Mouse (Mus musculus) neural tube, embryonic 11.5 days (tissue): Measurements from ENCODE around the gene Flvcr1. TPM values are rescaled to one million over a fixed set of nuclear protein-coding genes. Genes with fewer than 3 reads are reported as not detected.

Experiments used
- ATAC-seq: fragments of 200-750 bp; cut with Nextera tagmentation; 2 replicates; pipeline ENCODE4 v1.8.0; 2017; ENCODE audit warnings: moderate number of reproducible peaks, mild to moderate bottlenecking, moderate TSS enrichment, moderate library complexity; ENCODE audit not compliant: insufficient read depth, low FRiP score, low TSS enrichment
- DNase-seq: peaks from one replicate; pipeline ENCODE4 v3.0.0-alpha.2; 2015; ENCODE audit warnings: low spot score
- H3K27ac ChIP-seq: fragments of 300-500 bp; sonication (generic); 2 replicates; pipeline ENCODE4 v1.5.1; 2014; ENCODE audit warnings: low read depth, mild to moderate bottlenecking, low read length
- H3K27me3 ChIP-seq: fragments of 300-500 bp; sonication (generic); 2 replicates; pipeline ENCODE4 v1.6.1; 2014; ENCODE audit warnings: mild to moderate bottlenecking, low read length, mixed read lengths; ENCODE audit not compliant: control insufficient read depth, insufficient read depth
- H3K36me3 ChIP-seq: fragments of 300-500 bp; sonication (generic); 2 replicates; pipeline ENCODE4 v1.6.1; 2014; ENCODE audit warnings: mild to moderate bottlenecking, low read length, moderate library complexity, mixed read lengths; ENCODE audit not compliant: control insufficient read depth, insufficient read depth
- H3K4me1 ChIP-seq: fragments of 300-500 bp; sonication (generic); 2 replicates; pipeline ENCODE4 v1.6.1; 2014; ENCODE audit warnings: low read length, mixed read lengths; ENCODE audit not compliant: control insufficient read depth, insufficient read depth
- H3K4me2 ChIP-seq: fragments of 300-500 bp; sonication (generic); 2 replicates; pipeline ENCODE4 v1.6.1; 2014; ENCODE audit warnings: low read depth, mild to moderate bottlenecking, moderate library complexity
- H3K4me3 ChIP-seq: fragments of 300-500 bp; sonication (generic); 2 replicates; pipeline ENCODE4 v1.5.1; 2014; ENCODE audit warnings: low read depth, low read length
- H3K9ac ChIP-seq: fragments of 300-500 bp; sonication (generic); 2 replicates; pipeline ENCODE4 v1.6.1; 2014; ENCODE audit warnings: mild to moderate bottlenecking, low read length
- H3K9me3 ChIP-seq: fragments of 300-500 bp; sonication (generic); 2 replicates; pipeline ENCODE4 v1.6.1; 2016; ENCODE audit warnings: low read length; ENCODE audit not compliant: control insufficient read depth
- WGBS: fragments of 180-500 bp; shearing (Covaris S2); extraction: QIAGEN DNeasy Blood & Tissue Kit; methylation state at CpG from one replicate; pipeline ENCODE4 v1.1.7; 2014; 5-methylcytosine and 5-hydroxymethylcytosine counted together
- polyA plus RNA-seq: library from polyadenylated mRNA; unstranded; fragments of >200 nt; fragmentation: Nextera tagmentation; extraction: Ambion mirVana; gene quantifications from 2 replicates; pipeline ENCODE4 v1.2.1, GENCODE M21; 2014

The Flvcr1 gene
- polyA plus RNA-seq, result 10.7 and 11.2 TPM in 2 replicates

DNA sequence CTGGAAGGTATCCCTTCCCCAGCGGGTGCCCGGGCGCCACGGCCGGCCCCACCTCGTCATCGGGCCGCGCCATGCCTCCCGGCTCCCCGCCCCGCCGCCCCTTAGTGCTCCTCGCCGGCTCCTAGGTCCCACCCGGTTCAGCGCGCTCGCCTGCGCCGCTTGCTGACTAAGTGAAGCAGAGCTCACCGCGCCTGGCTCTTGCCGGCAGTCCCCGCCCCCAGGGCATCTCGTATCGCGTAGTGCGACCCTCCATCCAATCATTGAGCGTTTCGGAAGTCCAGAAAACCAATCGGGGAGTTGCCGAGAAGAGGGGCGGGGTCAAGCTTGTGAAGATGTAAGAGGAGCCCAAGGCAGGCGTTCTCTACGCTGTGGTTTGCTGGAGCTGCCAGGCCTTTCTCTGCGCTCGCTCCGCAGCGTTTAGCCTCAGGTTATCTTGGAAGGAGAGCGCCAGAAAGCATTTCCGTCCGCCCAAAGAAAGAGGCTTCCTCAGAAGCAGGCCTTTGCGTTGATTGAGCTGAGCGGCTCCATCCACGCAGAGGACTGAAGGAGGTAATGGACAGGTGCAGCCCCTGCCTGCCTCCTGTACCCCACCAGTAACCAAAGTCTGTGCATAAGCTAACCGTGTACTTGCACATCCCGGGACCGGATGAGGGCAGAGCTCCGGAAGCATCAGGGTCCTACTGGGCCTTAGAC, at the start of gene Flvcr1:
Gene Flvcr1 (minus strand): TSS at position 138 of the 693 bp plus-strand sequence.
- Histone ChIP-seq H3K9me3 (no peaks in the 10 kb centered on the region), H3K4me2 (peak within 1 kb of the TSS; percentile 98), H3K9ac (peak within 1 kb of the TSS; percentile 89), H3K4me1 (peaks cover 4% of the 10 kb centered on the region; the same call in 1 of the 2 replicates), H3K4me3 (peak within 1 kb of the TSS; percentile 74), H3K27me3 (no peaks in the 10 kb centered on the region), H3K27ac (peak within 1 kb of the TSS; percentile 93), H3K36me3 (no peaks in the 10 kb centered on the region)
- WGBS, result under 1% methylated on average over 50 of the region's 50 CpGs
- ATAC-seq (peak; percentile 99), DNase-seq (peak; percentile 99)

DNA sequence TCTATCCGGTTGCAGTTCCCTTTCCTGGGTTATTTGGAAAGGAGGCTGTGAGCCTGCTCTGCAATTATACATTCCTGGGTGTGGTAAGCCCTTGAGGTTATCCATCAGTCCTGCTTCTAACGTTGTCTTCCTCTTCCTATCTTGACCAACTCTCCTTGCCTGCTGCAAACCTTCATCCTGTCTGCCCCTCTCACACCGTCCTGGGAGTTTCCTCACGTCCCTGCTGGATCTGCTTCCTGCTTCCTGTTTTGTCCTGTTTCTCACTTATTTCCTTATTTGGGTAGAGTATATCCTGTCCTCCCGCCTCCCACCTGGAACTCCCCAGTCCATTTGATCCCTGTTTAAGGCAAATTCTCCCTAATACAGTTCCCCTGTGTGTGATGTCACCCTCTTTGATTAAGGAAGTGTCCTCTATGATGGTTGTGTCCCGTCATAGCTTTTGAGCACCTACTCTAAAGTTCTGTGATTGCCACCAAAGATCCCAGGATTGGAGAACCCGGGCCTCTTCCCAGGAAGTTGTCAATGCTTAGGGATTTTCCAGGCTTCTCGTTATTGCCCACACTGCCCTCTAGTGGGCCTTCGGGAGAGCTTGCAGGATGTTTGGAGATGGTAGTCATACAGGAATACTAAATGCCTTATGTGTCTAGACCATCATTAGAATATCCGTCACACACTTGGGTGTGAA, 49.4 kb upstream of the Flvcr1 start:
- H3K36me3 ChIP-seq, result peaks cover 12% of the 10 kb centered on the region
- no peak for ATAC-seq

DNA sequence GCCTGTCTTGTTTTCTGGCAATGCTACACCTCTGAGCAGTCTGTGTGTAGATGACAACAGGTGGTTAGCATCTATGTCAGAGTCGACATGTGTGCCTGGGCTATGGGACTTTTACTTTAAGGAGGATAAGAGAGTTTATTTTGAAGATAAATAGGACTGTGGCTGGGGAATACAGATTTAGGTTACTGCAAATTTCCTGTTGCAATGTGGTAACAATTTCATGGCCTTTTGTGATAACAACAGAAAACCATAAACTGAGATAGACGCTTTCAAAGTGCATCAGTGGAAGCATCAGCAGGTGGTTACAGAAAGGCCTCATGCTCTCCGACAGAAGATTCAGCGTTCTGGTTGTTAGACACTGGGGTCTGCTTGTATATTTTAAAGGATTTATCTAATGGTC, 47.5 kb upstream of the Flvcr1 start:
- WGBS, result 85% methylated on average over 4 of the region's 4 CpGs

More for the DNA sequence above, 49.4 kb upstream of the Flvcr1 start:
- 68% methylated on average over 10 of the region's 10 CpGs for WGBS
- no peak overlapping the region for H3K4me3 ChIP-seq
- H3K4me1 ChIP-seq, result no peaks in the 10 kb centered on the region
- peak; percentile 48 for DNase-seq
- H3K4me2 ChIP-seq, result no peak overlapping the region
- no peak overlapping the region for H3K27ac ChIP-seq
- H3K9ac ChIP-seq, result no peak overlapping the region
- H3K27me3 ChIP-seq, result no peaks in the 10 kb centered on the region
- H3K9me3 ChIP-seq, result no peaks in the 10 kb centered on the region

DNA sequence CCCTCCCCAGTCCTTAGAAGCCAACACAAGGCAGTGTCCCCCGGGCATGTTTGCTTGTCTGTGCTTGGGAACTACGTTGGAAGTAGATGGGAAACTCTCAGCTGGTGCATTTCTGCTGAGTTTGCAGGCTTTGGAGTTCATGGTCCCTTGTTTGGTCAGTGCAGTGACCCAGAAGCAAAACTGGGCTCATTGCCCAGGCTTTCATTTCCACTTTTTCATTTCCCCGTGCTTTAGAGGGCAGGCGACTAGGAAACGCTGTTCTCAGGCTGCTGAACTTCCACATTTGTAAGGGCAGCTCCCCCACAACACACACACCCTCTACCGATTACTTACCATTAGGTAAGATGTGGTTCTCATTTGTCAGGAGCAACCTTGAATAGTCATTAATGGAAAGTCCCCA, 47.0 kb upstream of the Flvcr1 start:
- Histone ChIP-seq H3K36me3 (peaks cover 11% of the 10 kb centered on the region), H3K4me2 (no peak overlapping the region)
- WGBS, result 88% methylated on average over 6 of the region's 6 CpGs

More for the DNA sequence above, 47.5 kb upstream of the Flvcr1 start:
- H3K36me3 ChIP-seq, result peaks cover 14% of the 10 kb centered on the region
- no peak for DNase-seq
- H3K4me2 ChIP-seq, result no peak overlapping the region
- ATAC-seq, result no peak
- H3K9me3 ChIP-seq, result no peaks in the 10 kb centered on the region
- no peak overlapping the region for H3K27ac ChIP-seq
- H3K4me3 ChIP-seq, result no peak overlapping the region
- no peaks in the 10 kb centered on the region for H3K27me3 ChIP-seq
- no peak overlapping the region for H3K9ac ChIP-seq
- H3K4me1 ChIP-seq, result no peaks in the 10 kb centered on the region

DNA sequence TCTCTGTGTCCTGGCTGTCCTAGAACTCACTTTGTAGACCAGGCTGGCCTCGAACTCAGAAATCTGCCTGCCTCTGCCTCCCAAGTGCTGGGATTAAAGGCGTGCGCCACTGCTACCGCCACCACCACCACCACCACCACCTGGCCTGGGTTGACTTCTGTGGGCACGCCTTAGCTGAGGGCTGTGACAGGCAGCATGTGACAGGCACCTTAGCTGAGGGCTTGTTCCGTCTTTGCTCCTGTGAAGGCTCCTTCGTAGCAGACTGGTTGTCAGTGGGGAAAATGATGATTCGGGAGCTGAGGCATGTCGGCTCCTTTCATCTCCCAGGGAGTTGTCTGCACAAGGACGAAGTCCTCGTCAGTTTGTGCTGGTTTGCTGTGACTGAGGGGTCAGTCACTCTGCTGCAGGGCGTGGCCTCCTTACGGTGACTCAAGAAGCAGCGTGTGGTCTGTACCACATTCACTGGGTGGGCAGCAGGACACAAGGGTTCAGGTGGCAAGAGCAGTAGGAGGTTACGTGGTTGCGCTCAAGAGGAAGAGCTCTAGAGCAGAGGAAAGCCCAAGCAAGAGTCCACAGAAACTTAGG, 46.5 kb upstream of the Flvcr1 start:
- Histone ChIP-seq H3K9me3 (no peaks in the 10 kb centered on the region), H3K4me1 (no peaks in the 10 kb centered on the region), H3K4me2 (no peak overlapping the region), H3K4me3 (no peak overlapping the region), H3K36me3 (peaks cover 11% of the 10 kb centered on the region), H3K9ac (no peak overlapping the region), H3K27ac (no peak overlapping the region), H3K27me3 (no peaks in the 10 kb centered on the region)
- ATAC-seq (no peak), DNase-seq (no peak)
- WGBS, result 93% methylated on average over 16 of the region's 16 CpGs

More for the DNA sequence above, 47.0 kb upstream of the Flvcr1 start:
- H3K9ac ChIP-seq, result no peak overlapping the region
- H3K9me3 ChIP-seq, result no peaks in the 10 kb centered on the region
- no peak for DNase-seq
- H3K4me3 ChIP-seq, result no peak overlapping the region
- H3K27ac ChIP-seq, result no peak overlapping the region
- H3K27me3 ChIP-seq, result no peaks in the 10 kb centered on the region
- ATAC-seq, result no peak
- H3K4me1 ChIP-seq, result no peaks in the 10 kb centered on the region

DNA sequence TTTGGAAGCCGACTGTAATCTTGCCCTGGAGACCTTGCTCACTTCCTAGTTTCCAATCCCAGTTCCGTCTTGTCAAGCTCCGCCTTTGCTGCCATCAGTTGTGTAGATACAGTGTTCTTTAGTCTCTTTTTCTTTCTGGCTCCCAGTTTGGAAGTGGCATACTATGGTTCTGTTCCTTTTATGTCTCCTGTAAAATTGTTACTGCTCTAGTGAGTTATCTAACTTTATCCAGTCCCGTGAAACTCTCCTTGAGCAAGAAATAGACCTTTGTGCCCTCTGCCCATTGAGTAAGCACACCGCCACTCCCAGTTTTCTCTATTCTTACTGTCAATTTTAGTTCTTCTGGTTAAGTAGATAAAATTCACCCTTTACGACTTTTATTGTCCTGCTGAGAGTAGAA, 45.7 kb upstream of the Flvcr1 start:
- no peak overlapping the region for H3K4me3 ChIP-seq
- H3K9ac ChIP-seq, result no peak overlapping the region
- 90% methylated on average over 6 of the region's 6 CpGs for WGBS
- no peaks in the 10 kb centered on the region for H3K9me3 ChIP-seq
- H3K4me2 ChIP-seq, result no peak overlapping the region
- ATAC-seq, result no peak
- peaks cover 9% of the 10 kb centered on the region for H3K36me3 ChIP-seq
- no peak for DNase-seq
- no peaks in the 10 kb centered on the region for H3K27me3 ChIP-seq
- no peaks in the 10 kb centered on the region for H3K4me1 ChIP-seq
- H3K27ac ChIP-seq, result no peak overlapping the region

DNA sequence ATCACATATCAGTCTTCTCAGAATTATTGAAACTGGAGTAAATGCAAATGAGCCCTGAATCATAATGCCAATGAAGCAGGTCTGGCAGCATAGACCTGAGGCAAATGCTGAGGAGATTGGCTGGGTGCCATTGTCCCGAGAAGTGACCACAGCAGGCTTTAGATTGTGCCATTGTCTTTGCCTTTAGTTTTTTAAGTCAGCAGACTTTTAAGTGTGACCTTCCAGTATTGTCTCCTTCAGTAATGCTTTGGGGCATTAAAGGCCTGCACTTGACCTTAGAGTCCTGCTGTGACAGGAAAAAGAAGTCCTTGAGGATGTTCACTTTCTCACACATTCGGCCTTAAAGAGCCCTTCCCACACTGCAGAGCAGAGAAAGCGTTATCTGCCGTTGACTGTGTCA, 44.3 kb upstream of the Flvcr1 start:
- WGBS, result 91% methylated on average over 4 of the region's 4 CpGs

DNA sequence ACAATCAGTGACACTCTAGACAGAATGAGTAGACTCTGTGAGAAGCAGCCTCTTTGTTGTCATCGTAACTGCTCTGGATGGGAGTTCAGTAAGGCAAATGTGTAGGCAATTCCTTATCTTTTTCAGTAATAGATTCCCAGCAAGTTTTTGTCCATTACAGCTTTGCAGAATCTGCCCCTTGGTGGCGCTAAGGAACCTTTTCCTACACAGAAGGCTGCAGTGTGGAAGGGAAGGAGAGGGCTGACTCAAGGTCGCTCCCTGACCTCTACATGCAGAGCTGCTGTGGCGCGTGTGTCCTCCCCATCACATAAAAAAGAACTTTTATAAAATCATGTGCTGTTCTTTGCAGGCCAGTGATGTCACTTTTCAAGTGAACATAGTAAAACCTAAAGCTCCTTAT, 42.4 kb upstream of the Flvcr1 start:
- no peaks in the 10 kb centered on the region for H3K27me3 ChIP-seq
- peaks cover 9% of the 10 kb centered on the region; the same call in 1 of the 2 replicates for H3K4me1 ChIP-seq
- H3K9ac ChIP-seq, result no peak overlapping the region
- ATAC-seq (no peak), DNase-seq (no peak)
- H3K9me3 ChIP-seq, result no peaks in the 10 kb centered on the region
- H3K4me3 ChIP-seq, result no peak overlapping the region
- no peak overlapping the region for H3K27ac ChIP-seq
- no peak overlapping the region for H3K4me2 ChIP-seq
- WGBS, result 83% methylated on average over 5 of the region's 5 CpGs
- peaks cover 9% of the 10 kb centered on the region for H3K36me3 ChIP-seq

More for the DNA sequence above, 44.3 kb upstream of the Flvcr1 start:
- ATAC-seq (no peak), DNase-seq (no peak)
- H3K36me3 ChIP-seq, result peaks cover 9% of the 10 kb centered on the region
- no peaks in the 10 kb centered on the region for H3K9me3 ChIP-seq
- no peak overlapping the region for H3K9ac ChIP-seq
- H3K4me3 ChIP-seq, result no peak overlapping the region
- H3K27me3 ChIP-seq, result no peaks in the 10 kb centered on the region
- H3K27ac ChIP-seq, result no peak overlapping the region
- no peaks in the 10 kb centered on the region for H3K4me1 ChIP-seq
- no peak overlapping the region for H3K4me2 ChIP-seq
